Mouse (Mus musculus) CH12.LX (cell line): Measurements from ENCODE around the gene Sema5b. TPM values are rescaled to one million over a fixed set of nuclear protein-coding genes. Genes with fewer than 3 reads are reported as not detected.

Source experiments
- DNase-seq: peaks from one replicate; pipeline ENCODE4 v3.0.0-alpha.2; 2013; ENCODE audit errors: extremely low read depth
- H3K27ac ChIP-seq: 2 replicates; pipeline ENCODE4 v1.5.1; 2012; ENCODE audit warnings: low read depth, mild to moderate bottlenecking, control low read depth, moderate library complexity; ENCODE audit not compliant: insufficient read depth
- H3K27me3 ChIP-seq: replicated peaks from 2 replicates; pipeline ENCODE3; 2012; ENCODE audit warnings: inconsistent platforms
- H3K36me3 ChIP-seq, 2 experiments: replicated peaks in 1 of 2; 2 replicates each; pipeline versions ENCODE3 to v1.6.1; 2012; ENCODE audit warnings: inconsistent platforms in 1 of 2, low read length in 1 of 2, mild to moderate bottlenecking in 1 of 2, mixed read lengths in 1 of 2, moderate library complexity in 1 of 2; ENCODE audit not compliant: control insufficient read depth in 1 of 2, insufficient read depth in 1 of 2
- H3K4me1 ChIP-seq, 2 experiments: 2 replicates each; pipeline ENCODE4 v1.6.1; 2012; ENCODE audit warnings: inconsistent platforms in 1 of 2, moderate library complexity in 1 of 2; ENCODE audit not compliant: insufficient read depth in 2 of 2, control insufficient read depth in 1 of 2
- H3K4me2 ChIP-seq: 2 replicates; pipeline ENCODE4 v1.6.1; 2012; ENCODE audit warnings: low read depth, mild to moderate bottlenecking, control low read depth; ENCODE audit not compliant: poor library complexity, insufficient read depth, severe bottlenecking
- H3K4me3 ChIP-seq, 3 experiments: fragments of 150-350 bp in 1 of 3; sonication (generic) in 1 of 3; replicated peaks in 1 of 3; 2 replicates each; pipeline versions ENCODE3 to v1.5.1; 2011 to 2012; ENCODE audit warnings: low read depth in 2 of 3, low read length in 2 of 3, mild to moderate bottlenecking in 2 of 3, moderate library complexity in 2 of 3, control low read depth in 1 of 3, improper control_type of control experiment in 1 of 3, inconsistent platforms in 1 of 3, mixed read lengths in 1 of 3; ENCODE audit not compliant: poor library complexity in 1 of 3
- H3K79me2 ChIP-seq: replicated peaks from 2 replicates; pipeline ENCODE4 v1.6.1; 2012; ENCODE audit warnings: mild to moderate bottlenecking, moderate library complexity; ENCODE audit not compliant: control insufficient read depth, poor library complexity, insufficient read depth, severe bottlenecking; ENCODE audit errors: extremely low read depth
- H3K9ac ChIP-seq: 2 replicates; pipeline ENCODE4 v1.6.1; 2012; ENCODE audit warnings: low read depth, mild to moderate bottlenecking, control low read depth, moderate library complexity; ENCODE audit not compliant: insufficient read depth
- H3K9me3 ChIP-seq: replicated peaks from 2 replicates; pipeline ENCODE3; 2012; ENCODE audit warnings: low read length, inconsistent platforms, mixed read lengths
- CHD1 ChIP-seq: IDR thresholded peaks from 2 replicates; pipeline ENCODE4 v1.6.1; 2012; ENCODE audit warnings: low read depth, low read length, improper control_type of control experiment, inconsistent platforms
- CHD2 ChIP-seq: IDR thresholded peaks from 2 replicates; pipeline ENCODE4 v1.6.1; 2011; ENCODE audit warnings: low read length, improper control_type of control experiment
- E2F4 ChIP-seq: IDR thresholded peaks from 2 replicates; pipeline ENCODE4 v1.6.1; 2011; ENCODE audit warnings: low read depth, low read length, improper control_type of control experiment; ENCODE audit not compliant: insufficient replicate concordance
- ELF1 ChIP-seq: IDR thresholded peaks from 2 replicates; pipeline ENCODE4 v1.6.1; 2014; ENCODE audit warnings: low read depth, mild to moderate bottlenecking, inconsistent platforms, low read length, improper control_type of control experiment
- JUN ChIP-seq: IDR thresholded peaks from 2 replicates; pipeline ENCODE4 v1.6.1; 2011; ENCODE audit warnings: low read depth, mild to moderate bottlenecking, low read length, improper control_type of control experiment, moderate library complexity; ENCODE audit not compliant: insufficient read depth
- KAT2A ChIP-seq: IDR thresholded peaks from 2 replicates; pipeline ENCODE4 v1.6.1; 2012; ENCODE audit warnings: low read length, improper control_type of control experiment, inconsistent platforms; ENCODE audit not compliant: insufficient replicate concordance
- MAX ChIP-seq: IDR thresholded peaks from 2 replicates; pipeline ENCODE4 v1.6.1; 2011; ENCODE audit warnings: low read length, improper control_type of control experiment
- PAX5 ChIP-seq: IDR thresholded peaks from 2 replicates; pipeline ENCODE4 v1.6.1; 2012; ENCODE audit warnings: low read length, inconsistent platforms, mixed read lengths
- POLR2AphosphoS2 ChIP-seq: IDR thresholded peaks from 2 replicates; pipeline ENCODE4 v1.6.1; 2011; ENCODE audit warnings: low read depth, low read length, improper control_type of control experiment
- RAD21 ChIP-seq: IDR thresholded peaks from 2 replicates; pipeline ENCODE4 v1.6.1; 2011; ENCODE audit warnings: low read depth, mild to moderate bottlenecking, low read length, improper control_type of control experiment, moderate library complexity
- RCOR1 ChIP-seq: conservative IDR thresholded peaks from 2 replicates; pipeline ENCODE4 v1.6.1; 2012; ENCODE audit warnings: low read depth, mild to moderate bottlenecking, inconsistent platforms, low read length, improper control_type of control experiment
- TBP ChIP-seq: conservative IDR thresholded peaks from 2 replicates; pipeline ENCODE4 v1.6.1; 2011; ENCODE audit warnings: low read depth, low read length, improper control_type of control experiment
- TCF12 ChIP-seq: IDR thresholded peaks from 2 replicates; pipeline ENCODE4 v1.6.1; 2014; ENCODE audit warnings: low read depth, mild to moderate bottlenecking, inconsistent platforms, low read length, improper control_type of control experiment
- UBTF ChIP-seq: IDR thresholded peaks from 2 replicates; pipeline ENCODE4 v1.6.1; 2012; ENCODE audit warnings: low read depth, mild to moderate bottlenecking, inconsistent platforms, low read length, improper control_type of control experiment, moderate library complexity
- USF1 ChIP-seq: IDR thresholded peaks from 2 replicates; pipeline ENCODE4 v1.6.1; 2014; ENCODE audit warnings: low read depth, mild to moderate bottlenecking, inconsistent platforms, low read length, improper control_type of control experiment
- USF2 ChIP-seq: conservative IDR thresholded peaks from 2 replicates; pipeline ENCODE4 v1.6.1; 2011; ENCODE audit warnings: low read depth, low read length, improper control_type of control experiment
- ZMIZ1 ChIP-seq: IDR thresholded peaks from 2 replicates; pipeline ENCODE4 v1.6.1; 2012; ENCODE audit warnings: low read depth, mild to moderate bottlenecking, inconsistent platforms, low read length, improper control_type of control experiment
- ZNF384 ChIP-seq: IDR thresholded peaks from 2 replicates; pipeline ENCODE4 v1.6.1; 2012; ENCODE audit warnings: low read depth, low read length, improper control_type of control experiment, inconsistent platforms
- dilution Hi-C: fragments of 300-500 bp; cut with MboI; formaldehyde crosslinking; loops from 2 replicates; pipeline ENCODE4 v1.14.3; 2020; ENCODE audit warnings: low sequenced_read_pairs; ENCODE audit not compliant: extremely low pct_unique_long_range_greater_than_20kb, extremely low pct_ligation_motif_present
- in situ Hi-C: fragments of 300-500 bp; cut with MboI; formaldehyde crosslinking; loops from 3 replicates; pipeline ENCODE4 v1.14.3; 2019; ENCODE audit warnings: low sequenced_read_pairs, low pct_ligation_motif_present, low pct_unique_long_range_greater_than_20kb, mixed read lengths
- polyA plus RNA-seq: library from polyadenylated mRNA; unstranded; fragments of >175 nt; gene quantifications from 2 replicates; pipeline ENCODE4 v1.2.1, GENCODE M21; 2012; ENCODE audit warnings: low read depth; ENCODE audit not compliant: insufficient read length
- total RNA-seq, 2 experiments: library from RNA; depleted of rRNA; stranded (reverse); fragments of 300-350 nt in 1 of 2; fragments of >200 nt in 1 of 2; gene quantifications; 2 replicates each; pipeline ENCODE4 v1.2.3; 2012 to 2014

Gene Sema5b
- total and polyA plus RNA-seq, 3 experiments: 0.04 TPM; not detected in 2

GRCm38 (mm10) chr16:35686491-35686890, 145.5 kb downstream of the Sema5b start:
- dilution Hi-C loops: no loop called here
- Histone ChIP-seq H3K4me1 (peaks cover 3 to 7% of the 10 kb centered on the region in 2 experiments; a peak in 3 of 4 replicates), H3K4me3 (no peak overlapping the region), H3K27ac (no peak overlapping the region), H3K36me3 (no peaks in the 10 kb centered on the region)
- in situ Hi-C loops: no loop called here
- no peak for DNase-seq
- TF ChIP-seq POLR2AphosphoS2: no peak
- no peak for TF ChIP-seq USF2
- no peak for TF ChIP-seq ELF1
- no peak for TF ChIP-seq E2F4
- no peak for TF ChIP-seq MAX
- TF ChIP-seq TBP: no peak
- no peak for TF ChIP-seq UBTF
- no peak for TF ChIP-seq TCF12
- no peak for TF ChIP-seq KAT2A
- no peak for TF ChIP-seq ZMIZ1
- no peak for TF ChIP-seq PAX5
- TF ChIP-seq RCOR1: no peak
- no peak for TF ChIP-seq JUN
- TF ChIP-seq CHD2: no peak
- no peak for TF ChIP-seq ZNF384
- TF ChIP-seq CHD1: no peak
- TF ChIP-seq, all 38 proteins: peak for 0
- peaks cover 2% of the 10 kb centered on the region for H3K27me3 ChIP-seq
- no peak overlapping the region for H3K9ac ChIP-seq
- no peak overlapping the region for H3K4me2 ChIP-seq
- H3K9me3 ChIP-seq: no peaks in the 10 kb centered on the region
- H3K79me2 ChIP-seq: no peaks in the 10 kb centered on the region

- in situ Hi-C loops: no loop called here
- dilution Hi-C loops: no loop called here
Measured at GRCm38 (mm10) chr16:35691606-35692005, 150.7 kb downstream of the Sema5b start.

More at GRCm38 (mm10) chr16:35691606-35692005, 150.7 kb downstream of the Sema5b start:
- no peak overlapping the region for H3K4me3 ChIP-seq
- peaks cover 2 to 4% of the 10 kb centered on the region in 2 experiments; a peak in 3 of 4 replicates for H3K4me1 ChIP-seq
- TF ChIP-seq RAD21 (no peak), POLR2AphosphoS2 (no peak), UBTF (no peak), USF1 (no peak), RCOR1 (no peak), E2F4 (no peak)
- TF ChIP-seq, all 38 proteins: peak for 0
- no peak overlapping the region for H3K4me2 ChIP-seq
- H3K79me2 ChIP-seq: no peaks in the 10 kb centered on the region; the same call in 1 of the 2 replicates
- H3K9ac ChIP-seq: no peak overlapping the region
- H3K36me3 ChIP-seq: peaks cover 0 to 2% of the 10 kb centered on the region in 2 experiments
- no peak overlapping the region for H3K27ac ChIP-seq
- H3K27me3 ChIP-seq: peaks cover 2% of the 10 kb centered on the region
- no peak for DNase-seq
- H3K9me3 ChIP-seq: no peaks in the 10 kb centered on the region
